Mouse (Mus musculus): ENCODE results near the gene Fasn.
"Not testable (repeated sequence)": the region's sequence is repeated elsewhere in the genome, so short reads cannot be mapped to it uniquely, and the experiment has no call there.

The Fasn gene

GRCm38 (mm10) chr11:120795756-120796613 lies 28.4 kb downstream of the Fasn start, which contains the start of gene Dus1l:
Gene Dus1l, minus strand, starts transcription at chr11:120796403.
- DNase-seq, result peak; percentile 92

- DNase-seq, result no peak
Measured at GRCm38 (mm10) chr11:120792652-120793051, 31.7 kb downstream of the Fasn start.

- DNase-seq, result no peak
Measured at GRCm38 (mm10) chr11:120789810-120790209, 34.5 kb downstream of the Fasn start.

GRCm38 (mm10) chr11:120789355-120789754 lies 35.0 kb downstream of the Fasn start:
- DNase-seq, result no peak

GRCm38 (mm10) chr11:120788460-120788859 lies 35.9 kb downstream of the Fasn start:
- peak; percentile 70 for DNase-seq

- no peak for DNase-seq
Measured at GRCm38 (mm10) chr11:120785145-120785544, 39.2 kb downstream of the Fasn start.

- DNase-seq, result peak; percentile 81
Measured at GRCm38 (mm10) chr11:120784064-120784791, 40.1 kb downstream of the Fasn start, which contains the start of the genes Rfng and Gps1. Gene Rfng, minus strand, starts transcription at chr11:120784207. Gene Gps1, plus strand, starts transcription at chr11:120784272.

GRCm38 (mm10) chr11:120783426-120784063 lies 40.8 kb downstream of the Fasn start:
- DNase-seq, result peak; percentile 18

- DNase-seq, result peak; percentile 46
Measured at GRCm38 (mm10) chr11:120781361-120781760, 43.0 kb downstream of the Fasn start.

- no peak for DNase-seq
Measured at GRCm38 (mm10) chr11:120779876-120780275, 44.5 kb downstream of the Fasn start.

- DNase-seq, result no peak
Measured at GRCm38 (mm10) chr11:120777123-120777522, 47.2 kb downstream of the Fasn start.

GRCm38 (mm10) chr11:120775774-120776469 lies 48.4 kb downstream of the Fasn start:
- peak; percentile 84 for DNase-seq

- no peak for DNase-seq
Measured at GRCm38 (mm10) chr11:120773463-120774190, 50.7 kb downstream of the Fasn start.

- no peak for DNase-seq
Measured at GRCm38 (mm10) chr11:120772749-120773148, 51.6 kb downstream of the Fasn start.

GRCm38 (mm10) chr11:120768206-120768605 lies 56.1 kb downstream of the Fasn start:
- DNase-seq, result no peak

- DNase-seq, result not testable (repeated sequence)
Measured at GRCm38 (mm10) chr11:120767023-120767422, 57.3 kb downstream of the Fasn start.

GRCm38 (mm10) chr11:120763121-120763999 lies 61.0 kb downstream of the Fasn start:
- not testable (repeated sequence) for DNase-seq

- DNase-seq, result not testable (repeated sequence)
Measured at GRCm38 (mm10) chr11:120762672-120763041, 61.7 kb downstream of the Fasn start, which contains the start of gene Hmga1b. Gene Hmga1b, plus strand, starts transcription at chr11:120762794.

- no peak for DNase-seq
Measured at GRCm38 (mm10) chr11:120761811-120762671, 62.3 kb downstream of the Fasn start.

- peak; percentile 46 for DNase-seq
Measured at GRCm38 (mm10) chr11:120760236-120760635, 64.1 kb downstream of the Fasn start.
